Mouse (Mus musculus): ENCODE measurements around the gene Nes.
A peak's percentile ranks its signal among the peaks of the same experiment; 100 is the strongest.

Gene Nes

DNA sequence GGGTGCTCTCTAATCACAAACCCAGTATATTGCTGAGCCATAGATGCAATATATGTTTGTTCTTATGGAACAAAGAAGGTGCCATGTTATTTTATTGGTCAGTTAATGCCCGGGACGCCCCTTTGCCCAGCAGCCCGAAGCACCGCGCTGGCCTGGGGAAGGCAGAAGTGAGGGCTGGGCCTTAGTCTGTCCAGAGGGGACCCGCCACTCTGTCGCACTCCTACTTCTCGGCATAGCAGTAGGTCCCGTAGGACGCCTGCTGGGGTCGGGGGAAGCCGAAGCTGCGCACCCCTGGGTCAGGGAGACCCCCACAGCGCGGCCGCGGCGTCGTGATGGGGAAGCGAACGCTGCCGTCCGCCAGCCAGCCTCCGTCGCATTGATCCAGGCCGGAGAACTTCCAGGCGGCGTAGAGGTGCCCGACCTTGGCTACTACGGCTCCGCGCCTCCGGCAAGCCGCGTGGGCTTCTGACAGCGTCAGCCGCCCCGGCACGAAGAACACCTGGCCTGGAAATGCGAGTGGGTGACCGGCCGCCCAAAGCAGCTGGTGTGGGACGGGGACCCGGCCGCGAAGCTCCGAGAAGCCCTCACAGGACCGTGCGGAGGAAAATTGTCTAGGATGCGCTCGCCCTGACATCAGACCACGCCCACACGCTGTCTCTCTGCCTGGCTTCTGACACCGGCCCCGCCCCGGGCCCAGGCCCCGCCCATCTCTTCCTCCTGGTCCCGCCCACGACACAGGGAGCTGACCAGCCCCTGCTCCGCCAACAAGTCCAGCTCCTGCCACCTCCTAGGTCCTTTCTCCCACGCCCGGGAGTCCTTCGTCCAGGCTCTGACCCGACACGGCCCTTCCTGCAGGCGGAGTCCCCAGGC, 51.7 kb downstream of the Nes start:
- peak; percentile 58 to 59 for DNase-seq (ENCODE audit: low spot score in 2 of 2)

DNA sequence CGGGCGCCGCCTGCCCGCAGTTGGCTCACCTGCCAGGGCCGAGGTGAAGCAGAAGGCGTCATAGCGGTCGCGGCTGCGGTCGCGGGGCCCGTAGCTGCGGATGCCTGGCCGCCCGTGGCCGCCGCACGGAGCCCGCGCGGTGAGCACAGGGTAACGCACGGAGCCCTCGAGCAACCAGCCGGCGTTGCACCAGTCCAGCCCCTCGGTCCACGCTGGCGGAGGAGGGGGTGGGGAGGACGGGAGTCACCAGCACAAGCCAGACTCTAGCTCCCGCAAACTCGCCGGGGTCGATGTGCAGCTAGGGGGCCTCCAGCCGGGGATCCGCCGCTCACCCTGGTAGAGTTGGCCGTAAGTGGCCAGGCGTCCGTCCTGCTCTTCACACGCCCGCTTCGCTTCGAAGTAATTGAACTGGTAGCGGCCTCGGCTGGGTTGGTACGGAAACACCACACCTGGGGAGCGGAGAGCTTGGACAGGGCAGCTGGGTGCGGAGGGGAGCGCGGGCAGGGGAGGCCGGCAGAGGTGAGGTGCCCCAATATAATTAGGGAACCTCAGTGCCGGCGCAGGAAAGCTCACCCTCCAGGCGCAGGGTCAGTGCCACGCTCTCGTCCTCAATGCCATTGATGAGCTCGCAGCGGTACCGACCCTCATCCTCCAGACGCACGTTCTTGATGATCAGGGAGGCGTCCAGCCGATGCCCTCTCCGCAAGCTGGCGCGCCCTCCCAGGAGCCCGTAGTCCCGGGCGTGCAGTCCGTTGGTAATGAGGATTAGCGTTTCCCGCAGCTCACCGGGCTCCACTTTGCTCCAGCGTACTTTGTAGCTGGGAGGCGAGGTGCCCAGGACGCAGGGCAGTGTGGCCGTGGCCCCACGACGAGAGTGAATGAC, 52.6 kb downstream of the Nes start:
- no peak for DNase-seq (ENCODE audit: low spot score in 2 of 2)

DNA sequence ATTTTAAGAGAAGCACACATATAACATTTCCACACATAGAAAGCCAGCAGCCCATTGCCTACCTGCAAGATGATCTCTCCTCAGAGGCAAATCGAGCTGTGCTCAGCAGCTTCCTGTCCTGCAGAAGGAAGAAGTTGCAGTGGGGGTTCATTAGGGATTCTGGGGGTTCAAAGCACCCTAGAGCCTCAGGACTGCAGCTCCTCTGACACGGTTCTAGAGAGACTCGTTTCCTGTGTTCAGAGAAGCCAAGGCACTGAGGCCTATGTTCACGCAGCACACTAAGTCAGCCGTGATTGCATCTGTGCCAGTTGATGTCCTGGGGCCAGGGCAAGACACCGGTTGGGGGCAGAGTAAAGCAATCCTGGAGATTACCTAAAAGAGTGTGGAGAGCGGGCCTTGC, 55.9 kb downstream of the Nes start:
- DNase-seq (ENCODE audit: low spot score in 2 of 2), result no peak

DNA sequence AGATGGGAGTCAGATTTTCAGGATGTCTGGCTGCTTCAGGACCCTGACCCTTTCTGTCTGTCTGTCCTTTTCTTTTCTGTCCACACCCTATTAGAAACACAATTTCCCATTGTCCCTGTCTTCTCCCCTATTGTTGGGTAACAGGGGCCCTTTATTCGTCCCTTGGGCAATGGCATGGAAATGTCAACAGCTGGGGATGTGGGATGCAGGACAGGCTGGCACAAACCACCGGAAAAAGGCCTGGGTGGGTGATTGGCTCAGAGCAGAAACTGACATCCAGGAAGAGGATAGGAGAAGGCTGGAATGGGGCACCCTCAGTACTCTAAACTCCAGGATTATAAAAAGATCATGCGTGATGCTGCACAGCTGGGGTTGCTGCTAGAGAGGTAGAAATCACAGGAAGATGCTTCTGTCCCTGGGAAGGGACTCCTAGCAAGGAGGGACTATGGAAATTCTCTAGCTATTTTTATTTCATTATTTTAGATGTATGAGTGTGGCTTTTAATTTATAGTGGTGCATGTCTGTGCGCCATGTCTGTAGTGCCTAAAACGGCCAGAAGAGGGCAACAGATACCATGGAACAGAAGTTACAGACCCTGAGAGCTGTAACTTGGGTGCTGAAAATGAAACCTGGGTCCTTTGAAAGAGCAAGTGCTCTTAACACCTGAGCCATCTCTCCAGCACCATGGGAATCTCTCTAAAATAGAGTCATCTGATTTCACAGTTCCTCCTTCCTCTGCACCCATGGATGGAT, 56.7 kb downstream of the Nes start, which contains the start of gene Hapln2:
TSS of gene Hapln2 (minus strand) at position 150 of the 753 bp plus-strand sequence.
- DNase-seq (ENCODE audit: low spot score in 2 of 2), result no peak

All from spleen, postnatal 14 days (tissue).